Mouse (Mus musculus): Measurements from ENCODE around the gene 4930523C07Rik. TPM values are rescaled to one million over a fixed set of nuclear protein-coding genes. Genes with fewer than 3 reads are reported as not detected.

The 4930523C07Rik gene
- polyA plus RNA-seq, 1 experiment from 2014 or later = 9.6 TPM

DNA sequence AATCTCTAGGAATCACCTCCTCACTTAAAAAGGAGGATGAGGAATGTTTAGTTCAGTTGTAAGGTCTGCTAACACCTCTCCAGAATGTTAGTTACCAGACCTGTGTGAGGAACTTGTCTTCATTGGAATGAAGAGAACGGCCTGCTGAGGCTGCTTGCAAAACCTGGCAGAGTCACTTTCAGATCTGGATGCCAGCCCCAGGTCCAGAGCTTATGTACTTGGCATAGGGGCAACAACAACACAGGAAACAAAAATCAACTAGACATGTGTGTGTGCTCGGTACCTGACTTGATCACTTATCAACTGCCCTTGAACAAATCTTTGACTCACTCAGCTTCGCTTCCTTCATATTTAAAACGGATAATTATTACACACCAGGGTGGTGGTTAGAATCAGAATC, 2.6 kb downstream of the 4930523C07Rik start:
- Histone ChIP-seq H3K4me3 (no peak overlapping the region), H3K4me1 (replicated peaks) (peaks cover 40% of the 10 kb centered on the region), H3K27ac (ENCODE audit: poor library complexity, severe bottlenecking) (no peak overlapping the region), H3K4me2 (no peak overlapping the region), H3K27me3 (replicated peaks) (no peaks in the 10 kb centered on the region), H3K9ac (no peak overlapping the region), H3K9me3 (replicated peaks) (no peaks in the 10 kb centered on the region), H3K36me3 (no peaks in the 10 kb centered on the region)
- no peak for ATAC-seq (ENCODE audit: insufficient number of reproducible peaks, low FRiP score)
- WGBS = 78% methylated on average over 4 of the region's 4 CpGs

DNA sequence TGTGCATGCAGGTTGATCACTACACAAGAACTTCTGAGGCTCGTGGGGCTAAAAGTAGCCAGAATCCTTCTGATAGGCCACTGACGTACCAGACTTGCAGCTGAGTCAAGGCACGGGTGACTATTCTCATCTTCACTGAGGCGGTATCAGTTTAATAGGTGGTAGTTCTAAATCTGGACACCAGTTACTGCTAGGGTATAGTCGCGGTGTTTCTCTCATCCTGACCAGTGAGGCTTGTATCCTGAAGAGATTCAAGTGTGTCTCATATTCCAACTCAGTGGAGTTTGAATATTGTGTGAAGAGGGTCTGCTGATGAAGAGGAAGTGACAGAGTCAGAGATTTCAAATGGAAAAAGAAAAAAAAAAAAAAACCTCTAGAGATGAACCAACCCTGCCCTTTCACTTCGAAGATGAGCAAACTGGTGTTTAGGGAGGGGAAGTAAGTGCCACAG, 3.3 kb downstream of the 4930523C07Rik start:
- Histone ChIP-seq H3K27ac (ENCODE audit: poor library complexity, severe bottlenecking) (no peak overlapping the region), H3K9ac (no peak overlapping the region), H3K4me2 (no peak overlapping the region), H3K4me1 (replicated peaks) (peaks cover 40% of the 10 kb centered on the region), H3K9me3 (replicated peaks) (no peaks in the 10 kb centered on the region), H3K27me3 (replicated peaks) (no peaks in the 10 kb centered on the region), H3K4me3 (no peak overlapping the region), H3K36me3 (no peaks in the 10 kb centered on the region)
- ATAC-seq (ENCODE audit: insufficient number of reproducible peaks, low FRiP score) = no peak
- 64% methylated on average over 7 of the region's 7 CpGs for WGBS

DNA sequence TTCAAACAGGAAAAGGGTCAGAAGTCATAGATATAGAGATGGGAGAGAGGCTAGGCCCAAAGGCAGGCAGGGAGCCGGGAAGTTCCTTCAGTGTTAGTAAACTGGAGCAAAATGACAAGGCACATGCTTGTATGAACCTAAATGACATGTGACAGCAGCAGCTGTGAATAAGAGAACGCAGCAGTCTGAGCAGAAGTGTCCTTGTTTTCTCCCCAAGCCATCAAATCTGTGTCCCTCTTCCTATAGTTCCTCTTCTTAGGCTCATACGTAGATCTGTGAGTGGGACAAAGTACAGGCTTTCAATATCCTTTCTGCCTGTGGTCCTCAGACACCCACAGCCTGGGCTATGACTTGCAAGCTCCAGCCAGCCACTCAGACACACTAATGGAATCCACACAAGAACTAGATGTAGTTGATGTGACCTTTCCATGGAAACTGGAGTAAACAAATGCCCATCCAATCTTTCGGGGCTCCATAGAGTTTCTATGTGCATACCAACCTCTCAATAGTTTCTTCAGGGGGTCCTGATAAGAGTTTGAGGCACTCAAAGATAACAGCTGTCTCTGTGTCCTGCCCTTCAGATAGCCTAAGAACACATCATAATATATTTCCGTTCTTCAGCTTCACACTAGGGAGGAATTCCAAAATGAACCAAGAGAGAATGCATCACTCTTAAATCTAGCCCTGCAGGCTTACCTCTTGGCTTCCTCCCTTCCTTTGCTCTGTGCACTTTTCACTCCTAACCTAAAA, 5.1 kb downstream of the 4930523C07Rik start:
- WGBS = 35% methylated on average over 5 of the region's 5 CpGs
- Histone ChIP-seq H3K4me2 (no peak overlapping the region), H3K9ac (no peak overlapping the region), H3K4me3 (no peak overlapping the region), H3K4me1 (replicated peaks) (peaks cover 38% of the 10 kb centered on the region), H3K36me3 (no peaks in the 10 kb centered on the region), H3K27me3 (replicated peaks) (no peaks in the 10 kb centered on the region), H3K27ac (ENCODE audit: poor library complexity, severe bottlenecking) (peak overlapping the region; percentile 28; the same call in 1 of the 2 replicates), H3K9me3 (replicated peaks) (no peaks in the 10 kb centered on the region)
- no peak for ATAC-seq (ENCODE audit: insufficient number of reproducible peaks, low FRiP score)

DNA sequence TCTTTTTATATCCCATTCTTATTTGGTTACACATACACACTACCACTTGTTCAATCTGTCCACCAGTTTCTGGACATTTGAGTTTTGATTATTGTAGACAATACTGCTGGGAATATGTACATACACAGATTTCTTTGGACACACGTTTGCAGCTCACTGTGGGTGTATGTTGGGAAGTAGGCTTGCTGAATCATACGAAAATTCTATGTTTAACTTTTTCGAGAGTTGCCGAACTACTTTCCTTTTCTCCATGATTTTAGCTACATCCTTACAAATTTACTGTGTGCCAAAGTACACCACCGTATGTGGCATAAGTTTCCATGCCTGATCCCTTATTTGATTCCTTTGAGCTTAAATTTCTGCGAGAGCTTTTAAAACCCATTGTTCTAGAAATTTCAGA, 6.7 kb downstream of the 4930523C07Rik start:
- no peaks in the 10 kb centered on the region for H3K27me3 ChIP-seq (replicated peaks)
- no peak overlapping the region for H3K27ac ChIP-seq (ENCODE audit: poor library complexity, severe bottlenecking)
- ATAC-seq (ENCODE audit: insufficient number of reproducible peaks, low FRiP score) = no peak
- no peak overlapping the region for H3K4me2 ChIP-seq
- H3K36me3 ChIP-seq = no peaks in the 10 kb centered on the region
- no peak overlapping the region for H3K9ac ChIP-seq
- H3K4me1 ChIP-seq (replicated peaks) = peaks cover 38% of the 10 kb centered on the region
- 89% methylated on average over 6 of the region's 6 CpGs for WGBS
- H3K4me3 ChIP-seq = no peak overlapping the region
- no peaks in the 10 kb centered on the region for H3K9me3 ChIP-seq (replicated peaks)

DNA sequence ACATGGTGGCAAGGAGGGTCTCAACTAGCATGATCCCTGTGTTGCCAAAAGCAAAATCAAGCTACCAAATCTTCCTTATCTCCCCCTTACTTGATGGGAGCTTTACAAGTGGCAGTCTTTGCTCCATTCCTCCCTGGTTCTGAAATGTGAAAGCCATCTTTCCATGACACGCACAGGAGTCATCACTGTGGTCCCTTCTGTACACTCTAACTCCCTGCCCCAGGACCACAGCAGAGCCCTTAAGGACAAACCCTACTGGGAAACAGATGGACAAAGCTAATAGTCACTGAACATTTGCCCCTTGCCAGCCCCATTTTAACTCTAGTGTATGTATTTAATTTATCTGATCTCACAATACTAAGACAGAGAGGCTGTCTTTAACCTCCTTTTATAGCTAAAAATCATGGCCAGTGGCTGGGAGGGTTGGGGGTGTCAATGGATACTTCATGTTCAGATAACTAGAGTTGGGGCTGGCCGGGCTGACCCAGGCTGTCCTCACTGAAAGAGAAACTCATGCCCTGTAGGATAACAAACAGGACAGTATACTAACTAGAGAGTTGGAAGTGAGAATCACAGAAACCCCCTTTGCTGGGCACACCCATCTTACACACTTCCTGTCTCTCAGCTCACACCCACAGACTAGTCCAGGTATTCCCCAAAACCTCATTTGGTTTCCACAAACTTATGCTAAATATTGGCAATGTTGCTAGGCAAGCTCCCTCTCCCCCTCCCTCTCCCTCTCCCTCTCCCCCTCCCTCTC, 8.6 kb downstream of the 4930523C07Rik start:
- H3K4me1 ChIP-seq (replicated peaks) = peaks cover 30% of the 10 kb centered on the region
- ATAC-seq (ENCODE audit: insufficient number of reproducible peaks, low FRiP score) = no peak
- no peaks in the 10 kb centered on the region for H3K36me3 ChIP-seq
- 79% methylated on average over 2 of the region's 2 CpGs for WGBS
- H3K4me2 ChIP-seq = no peak overlapping the region
- H3K27ac ChIP-seq (ENCODE audit: poor library complexity, severe bottlenecking) = no peak overlapping the region
- no peaks in the 10 kb centered on the region for H3K27me3 ChIP-seq (replicated peaks)
- no peak overlapping the region for H3K9ac ChIP-seq
- H3K4me3 ChIP-seq = no peak overlapping the region
- no peaks in the 10 kb centered on the region for H3K9me3 ChIP-seq (replicated peaks)

DNA sequence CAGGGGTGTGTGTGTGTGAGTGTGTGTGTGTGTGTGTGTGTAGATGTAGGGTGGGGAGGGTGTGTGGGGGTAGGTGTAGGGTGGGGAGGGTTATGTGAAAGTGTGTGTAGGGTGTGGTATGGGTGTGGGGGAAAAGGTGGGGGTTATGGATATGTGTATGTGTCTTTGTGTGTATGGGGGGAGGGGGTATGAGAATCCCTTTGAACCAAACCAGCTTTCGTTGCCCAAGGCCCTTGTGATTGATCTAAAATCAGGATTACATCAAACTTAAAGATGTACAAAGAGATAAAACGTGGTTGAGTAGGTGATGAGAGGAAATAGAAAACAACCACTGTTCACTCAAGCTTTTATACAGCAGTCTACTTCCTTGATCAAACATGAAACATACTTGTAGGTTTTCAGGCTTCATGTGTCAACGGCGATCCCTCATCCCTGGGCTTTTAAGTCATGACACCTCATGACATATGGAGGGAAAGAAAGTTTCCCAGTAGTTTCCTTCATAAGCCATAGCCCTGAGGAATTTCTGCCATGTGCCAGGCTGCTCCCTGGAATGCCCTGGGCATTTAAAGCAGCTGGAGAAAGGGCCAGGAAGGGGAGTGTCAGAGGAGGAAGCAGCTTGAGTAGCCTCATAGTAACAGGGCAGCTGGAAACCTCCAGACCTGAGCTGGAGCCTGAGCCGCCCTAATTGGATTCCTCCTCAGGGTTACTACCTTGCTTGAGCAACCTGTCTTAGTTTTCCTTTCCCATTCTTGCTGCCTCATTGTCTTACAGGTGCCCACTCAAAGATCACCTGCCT, 9.5 kb downstream of the 4930523C07Rik start:
- 78% methylated on average over 5 of the region's 5 CpGs for WGBS
- H3K9ac ChIP-seq = no peak overlapping the region

DNA sequence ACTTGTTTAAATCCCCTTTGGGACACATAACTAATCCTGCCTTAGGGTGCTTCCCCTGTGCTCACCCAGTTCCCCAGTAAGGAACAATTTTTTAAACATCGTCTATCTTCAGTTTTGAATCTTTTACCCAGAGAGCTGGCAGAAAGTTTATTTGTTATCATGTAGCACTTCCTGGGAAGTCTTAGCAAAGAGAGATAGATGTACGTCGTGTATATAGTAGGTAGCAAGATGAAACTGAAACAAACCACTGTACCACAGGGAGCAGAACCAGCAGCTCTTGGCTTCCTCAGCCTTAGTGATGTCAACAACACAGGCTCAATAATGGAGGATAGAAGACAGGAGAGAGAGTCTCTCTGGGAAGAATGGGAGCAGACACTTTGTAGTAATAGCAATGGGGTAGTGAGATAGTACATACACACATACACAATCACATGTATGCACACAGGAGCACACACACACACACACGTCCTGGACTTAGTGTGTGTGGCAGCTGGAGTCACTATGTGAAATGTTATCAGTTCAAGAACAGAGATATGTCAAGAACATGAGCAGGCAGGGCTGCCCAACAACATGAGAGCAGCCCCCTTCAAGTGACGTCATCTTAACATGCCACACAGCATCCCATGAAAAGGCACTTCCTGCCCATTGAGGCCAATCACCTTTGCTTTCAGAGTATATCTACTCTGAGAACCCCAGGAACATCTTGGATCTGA, 10.3 kb downstream of the 4930523C07Rik start:
- Histone ChIP-seq H3K4me1 (replicated peaks) (peaks cover 22% of the 10 kb centered on the region), H3K9me3 (replicated peaks) (no peaks in the 10 kb centered on the region), H3K9ac (no peak overlapping the region), H3K4me3 (no peak overlapping the region), H3K27ac (ENCODE audit: poor library complexity, severe bottlenecking) (no peak overlapping the region), H3K27me3 (replicated peaks) (no peaks in the 10 kb centered on the region), H3K4me2 (no peak overlapping the region), H3K36me3 (no peaks in the 10 kb centered on the region)
- 55% methylated on average over 5 of the region's 5 CpGs for WGBS
- no peak for ATAC-seq (ENCODE audit: insufficient number of reproducible peaks, low FRiP score)

More for the DNA sequence above, 9.5 kb downstream of the 4930523C07Rik start:
- ATAC-seq (ENCODE audit: insufficient number of reproducible peaks, low FRiP score) = peak; percentile 65; the same call in 1 of the 2 replicates
- Histone ChIP-seq H3K4me3 (no peak overlapping the region), H3K27me3 (replicated peaks) (no peaks in the 10 kb centered on the region), H3K4me2 (no peak overlapping the region), H3K27ac (ENCODE audit: poor library complexity, severe bottlenecking) (no peak overlapping the region), H3K4me1 (replicated peaks) (peaks cover 28% of the 10 kb centered on the region), H3K9me3 (replicated peaks) (no peaks in the 10 kb centered on the region), H3K36me3 (no peaks in the 10 kb centered on the region)

DNA sequence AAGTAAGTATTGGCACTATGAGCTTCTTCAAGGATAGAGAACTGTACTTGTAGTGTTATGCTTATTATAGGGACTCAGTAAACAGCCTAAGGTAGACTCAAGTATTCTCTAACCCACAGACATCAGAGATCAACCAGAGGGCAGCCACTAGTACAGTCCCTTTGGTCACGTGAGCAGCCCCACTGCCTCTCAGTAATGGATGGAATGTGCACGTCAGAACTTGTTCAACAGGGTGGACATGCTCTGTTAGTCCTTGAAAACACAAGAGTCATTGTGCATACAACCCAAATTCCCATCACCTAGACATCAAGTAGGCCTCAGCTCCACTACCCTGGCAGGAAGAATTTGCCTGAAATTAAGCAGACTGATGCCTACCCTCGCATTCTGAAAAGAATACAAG, 13.5 kb downstream of the 4930523C07Rik start:
- Histone ChIP-seq H3K4me2 (no peak overlapping the region), H3K9ac (no peak overlapping the region), H3K4me3 (no peak overlapping the region), H3K9me3 (replicated peaks) (0 out of 2 replicates have a peak, but pooled peaks cover 3% of the 10 kb centered on the region), H3K36me3 (no peaks in the 10 kb centered on the region), H3K27me3 (replicated peaks) (no peaks in the 10 kb centered on the region), H3K4me1 (replicated peaks) (peaks cover 21% of the 10 kb centered on the region), H3K27ac (ENCODE audit: poor library complexity, severe bottlenecking) (no peak overlapping the region)
- WGBS = 55% methylated on average over 3 of the region's 3 CpGs
- no peak for ATAC-seq (ENCODE audit: insufficient number of reproducible peaks, low FRiP score)

DNA sequence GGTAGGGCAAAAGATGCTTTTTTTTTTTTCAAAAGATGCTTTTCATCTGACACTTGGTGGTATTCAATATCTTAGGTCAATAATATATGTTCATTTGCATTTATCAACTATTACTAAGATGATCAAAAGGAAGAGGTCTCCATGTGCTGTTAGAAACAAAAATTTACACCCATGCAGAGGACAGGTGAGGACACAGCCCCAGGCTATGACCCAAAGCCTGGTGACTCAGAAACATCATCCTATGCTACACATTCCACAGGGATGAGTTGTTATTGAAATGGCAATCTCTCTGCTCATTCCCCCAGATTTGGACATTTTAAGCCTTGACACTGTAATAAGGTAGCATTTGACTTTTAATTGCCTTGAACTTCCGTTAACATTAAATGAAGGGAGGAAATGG, 15.7 kb downstream of the 4930523C07Rik start:
- H3K9me3 ChIP-seq (replicated peaks) = 0 out of 2 replicates have a peak, but pooled peaks cover 3% of the 10 kb centered on the region
- H3K4me2 ChIP-seq = no peak overlapping the region
- no peaks in the 10 kb centered on the region for H3K27me3 ChIP-seq (replicated peaks)
- ATAC-seq (ENCODE audit: insufficient number of reproducible peaks, low FRiP score) = no peak
- no peak overlapping the region for H3K9ac ChIP-seq
- no peaks in the 10 kb centered on the region for H3K36me3 ChIP-seq
- H3K4me3 ChIP-seq = no peak overlapping the region
- peaks cover 12% of the 10 kb centered on the region for H3K4me1 ChIP-seq (replicated peaks)
- 0 out of 2 replicates have a peak overlapping the region, but pooled peaks have one; percentile 33 for H3K27ac ChIP-seq (ENCODE audit: poor library complexity, severe bottlenecking)
- WGBS = 57% methylated on average over 1 of the region's 1 CpGs

DNA sequence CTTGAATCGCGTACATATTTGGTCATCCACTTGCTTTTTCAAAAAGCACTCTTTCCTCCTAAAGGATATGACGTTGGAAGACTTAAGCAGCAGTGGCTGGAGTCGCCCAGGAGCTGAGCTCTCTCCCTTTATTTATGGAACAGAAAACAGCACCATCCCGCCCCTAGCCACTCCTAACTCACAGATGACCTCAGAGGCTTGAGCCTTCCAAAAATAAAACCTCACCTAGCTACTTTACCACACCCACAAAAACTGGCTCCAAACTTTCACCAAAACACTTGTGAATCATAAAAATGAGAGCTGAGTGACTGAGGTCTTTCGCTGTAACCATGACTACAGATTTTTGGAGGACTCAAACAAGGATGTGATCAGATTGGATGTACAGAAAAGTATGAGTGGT, 16.4 kb downstream of the 4930523C07Rik start:
- WGBS = 54% methylated on average over 6 of the region's 6 CpGs
- Histone ChIP-seq H3K4me1 (replicated peaks) (peaks cover 12% of the 10 kb centered on the region), H3K9me3 (replicated peaks) (0 out of 2 replicates have a peak, but pooled peaks cover 3% of the 10 kb centered on the region), H3K4me3 (no peak overlapping the region), H3K27me3 (replicated peaks) (no peaks in the 10 kb centered on the region), H3K9ac (no peak overlapping the region), H3K4me2 (no peak overlapping the region), H3K27ac (ENCODE audit: poor library complexity, severe bottlenecking) (0 out of 2 replicates have a peak overlapping the region, but pooled peaks have one; percentile 33), H3K36me3 (no peaks in the 10 kb centered on the region)
- ATAC-seq (ENCODE audit: insufficient number of reproducible peaks, low FRiP score) = no peak

Measured in heart, embryonic 12.5 days (tissue).